Mouse (Mus musculus) intestine, embryonic 15.5 days (tissue): ENCODE measurements around the gene Nsun5. TPM values are rescaled to one million over a fixed set of nuclear protein-coding genes. Genes with fewer than 3 reads are reported as not detected.
"Not testable (repeated sequence)": the region's sequence is repeated elsewhere in the genome, so short reads cannot be mapped to it uniquely, and the experiment has no call there.

Experiments used
- ATAC-seq: fragments of 200-750 bp; cut with Nextera tagmentation; 2 replicates; pipeline ENCODE4 v1.8.0; 2017; ENCODE audit warnings: moderate TSS enrichment, moderate library complexity
- H3K27ac ChIP-seq: fragments of 300-500 bp; sonication (generic); 2 replicates; pipeline ENCODE4 v1.5.1; 2015; ENCODE audit warnings: mild to moderate bottlenecking, inconsistent platforms
- H3K27me3 ChIP-seq: fragments of 300-500 bp; sonication (generic); replicated peaks from 2 replicates; pipeline ENCODE4 v1.6.1; 2015; ENCODE audit warnings: inconsistent platforms
- H3K36me3 ChIP-seq: fragments of 300-500 bp; sonication (generic); 2 replicates; pipeline ENCODE4 v1.6.1; 2015; ENCODE audit warnings: inconsistent platforms
- H3K4me1 ChIP-seq: fragments of 300-500 bp; sonication (generic); replicated peaks from 2 replicates; pipeline ENCODE4 v1.6.1; 2015; ENCODE audit warnings: inconsistent platforms
- H3K4me2 ChIP-seq: fragments of 300-500 bp; sonication (generic); replicated peaks from 2 replicates; pipeline ENCODE4 v1.6.1; 2015; ENCODE audit warnings: mild to moderate bottlenecking, inconsistent platforms
- H3K4me3 ChIP-seq: fragments of 300-500 bp; sonication (generic); replicated peaks from 2 replicates; pipeline ENCODE4 v1.5.1; 2015; ENCODE audit warnings: inconsistent platforms
- H3K9ac ChIP-seq: fragments of 300-500 bp; sonication (generic); 2 replicates; pipeline ENCODE4 v1.6.1; 2015; ENCODE audit warnings: inconsistent platforms
- H3K9me3 ChIP-seq: fragments of 300-500 bp; sonication (generic); 2 replicates; pipeline ENCODE4 v1.6.1; 2016; ENCODE audit warnings: inconsistent platforms
- WGBS: fragments of 180-500 bp; shearing (Covaris S2); methylation state at CpG from one replicate; pipeline ENCODE4 v1.1.7; 2015; 5-methylcytosine and 5-hydroxymethylcytosine counted together
- polyA plus RNA-seq: library from polyadenylated mRNA; unstranded; fragments of >200 nt; fragmentation: Nextera tagmentation; extraction: Ambion mirVana; gene quantifications from 2 replicates; pipeline ENCODE4 v1.2.1, GENCODE M21; 2015

Nsun5 gene
- polyA plus RNA-seq, 1 experiment from 2014 or later = 30.2 TPM

GRCm38 (mm10) chr5:135352995-135353394, 16.8 kb upstream of the Nsun5 start, which contains the start of gene Trim50:
TSS of gene Trim50 (plus strand) at chr5:135353295.
- WGBS = 61% methylated on average over 9 of the region's 9 CpGs
- no peak; the same call in 1 of the 2 replicates for ATAC-seq
- no peaks in the 10 kb centered on the region for H3K4me1 ChIP-seq
- no peak within 1 kb of the TSS for H3K27ac ChIP-seq
- H3K9ac ChIP-seq = no peak within 1 kb of the TSS
- no peak within 1 kb of the TSS for H3K4me2 ChIP-seq
- no peaks in the 10 kb centered on the region for H3K9me3 ChIP-seq
- peaks cover 11% of the 10 kb centered on the region for H3K27me3 ChIP-seq
- H3K36me3 ChIP-seq = no peaks in the 10 kb centered on the region
- no peak within 1 kb of the TSS for H3K4me3 ChIP-seq

GRCm38 (mm10) chr5:135353564-135353963, 16.2 kb upstream of the Nsun5 start:
- Histone ChIP-seq H3K4me3 (no peak overlapping the region), H3K27me3 (peaks cover 11% of the 10 kb centered on the region), H3K4me2 (no peak overlapping the region), H3K27ac (no peak overlapping the region), H3K4me1 (no peaks in the 10 kb centered on the region), H3K9ac (no peak overlapping the region), H3K9me3 (no peaks in the 10 kb centered on the region), H3K36me3 (no peaks in the 10 kb centered on the region)
- 15% methylated on average over 20 of the region's 20 CpGs for WGBS
- no peak for ATAC-seq

GRCm38 (mm10) chr5:135356090-135356489, 13.7 kb upstream of the Nsun5 start:
- H3K4me3 ChIP-seq = no peak overlapping the region
- H3K36me3 ChIP-seq = no peaks in the 10 kb centered on the region
- H3K4me1 ChIP-seq = no peaks in the 10 kb centered on the region
- no peaks in the 10 kb centered on the region for H3K9me3 ChIP-seq
- H3K9ac ChIP-seq = no peak overlapping the region
- peaks cover 11% of the 10 kb centered on the region for H3K27me3 ChIP-seq
- H3K4me2 ChIP-seq = no peak overlapping the region
- 27% methylated on average over 1 of the region's 1 CpGs for WGBS
- ATAC-seq = no peak
- H3K27ac ChIP-seq = no peak overlapping the region

- no peak for ATAC-seq
Observed at GRCm38 (mm10) chr5:135357556-135357955, 12.2 kb upstream of the Nsun5 start.

GRCm38 (mm10) chr5:135359772-135360171, 10.0 kb upstream of the Nsun5 start:
- Histone ChIP-seq H3K27me3 (no peaks in the 10 kb centered on the region), H3K4me3 (no peak overlapping the region), H3K4me1 (no peaks in the 10 kb centered on the region), H3K9ac (no peak overlapping the region), H3K36me3 (no peaks in the 10 kb centered on the region), H3K27ac (no peak overlapping the region), H3K9me3 (no peaks in the 10 kb centered on the region), H3K4me2 (no peak overlapping the region)
- WGBS = 89% methylated on average over 2 of the region's 2 CpGs
- no peak for ATAC-seq

More at GRCm38 (mm10) chr5:135357556-135357955, 12.2 kb upstream of the Nsun5 start:
- 76% methylated on average over 2 of the region's 2 CpGs for whole genome bisulfite sequencing
- Histone ChIP-seq H3K9me3 (no peaks in the 10 kb centered on the region), H3K27ac (no peak overlapping the region), H3K27me3 (peaks cover 11% of the 10 kb centered on the region), H3K4me3 (no peak overlapping the region), H3K36me3 (no peaks in the 10 kb centered on the region), H3K4me1 (no peaks in the 10 kb centered on the region), H3K9ac (no peak overlapping the region), H3K4me2 (no peak overlapping the region)

GRCm38 (mm10) chr5:135362572-135362971, 7.2 kb upstream of the Nsun5 start:
- no peak overlapping the region for H3K4me2 ChIP-seq
- no peaks in the 10 kb centered on the region for H3K4me1 ChIP-seq
- WGBS = 78% methylated on average over 3 of the region's 3 CpGs

GRCm38 (mm10) chr5:135363540-135363939, 6.2 kb upstream of the Nsun5 start:
- H3K36me3 ChIP-seq = no peaks in the 10 kb centered on the region
- 32% methylated on average over 12 of the region's 12 CpGs for WGBS
- no peak overlapping the region for H3K27ac ChIP-seq
- no peak overlapping the region for H3K4me3 ChIP-seq
- H3K9ac ChIP-seq = no peak overlapping the region
- H3K4me1 ChIP-seq = no peaks in the 10 kb centered on the region
- no peaks in the 10 kb centered on the region for H3K9me3 ChIP-seq
- ATAC-seq = no peak
- no peaks in the 10 kb centered on the region for H3K27me3 ChIP-seq
- no peak overlapping the region for H3K4me2 ChIP-seq

More at GRCm38 (mm10) chr5:135362572-135362971, 7.2 kb upstream of the Nsun5 start:
- H3K9me3 ChIP-seq = no peaks in the 10 kb centered on the region
- H3K4me3 ChIP-seq = no peak overlapping the region
- H3K9ac ChIP-seq = no peak overlapping the region
- H3K36me3 ChIP-seq = no peaks in the 10 kb centered on the region
- H3K27ac ChIP-seq = no peak overlapping the region
- ATAC-seq = no peak
- no peaks in the 10 kb centered on the region for H3K27me3 ChIP-seq

GRCm38 (mm10) chr5:135367841-135368240, 1.9 kb upstream of the Nsun5 start:
- peaks cover 7% of the 10 kb centered on the region; the same call in 1 of the 2 replicates for H3K36me3 ChIP-seq
- H3K4me2 ChIP-seq = no peak overlapping the region
- no peak overlapping the region for H3K9ac ChIP-seq
- H3K4me3 ChIP-seq = no peak overlapping the region
- no peak for ATAC-seq
- 56% methylated on average over 6 of the region's 6 CpGs for WGBS
- peaks cover 9% of the 10 kb centered on the region for H3K4me1 ChIP-seq
- H3K9me3 ChIP-seq = no peaks in the 10 kb centered on the region
- no peak overlapping the region for H3K27ac ChIP-seq
- no peaks in the 10 kb centered on the region for H3K27me3 ChIP-seq

- Histone ChIP-seq H3K9me3 (no peaks in the 10 kb centered on the region), H3K9ac (no peak overlapping the region), H3K4me3 (no peak overlapping the region), H3K27me3 (no peaks in the 10 kb centered on the region), H3K4me2 (no peak overlapping the region), H3K4me1 (peaks cover 9% of the 10 kb centered on the region), H3K36me3 (peaks cover 10% of the 10 kb centered on the region), H3K27ac (no peak overlapping the region)
- no peak for ATAC-seq
- 86% methylated on average over 6 of the region's 6 CpGs for WGBS
Observed at GRCm38 (mm10) chr5:135368312-135368711, 1.4 kb upstream of the Nsun5 start.

GRCm38 (mm10) chr5:135369196-135369595, 557 bp upstream of the Nsun5 start:
- H3K9ac ChIP-seq = peak overlapping the region; percentile 87; the same call in 1 of the 2 replicates
- ATAC-seq = 0 out of 2 replicates have a peak, but pooled peaks have one; percentile 15
- WGBS = 53% methylated on average over 9 of the region's 9 CpGs

GRCm38 (mm10) chr5:135371195-135371594, 1.4 kb downstream of the Nsun5 start:
- ATAC-seq = no peak
- Histone ChIP-seq H3K4me3 (no peak overlapping the region), H3K4me2 (no peak overlapping the region; the same call in 1 of the 2 replicates), H3K36me3 (peaks cover 37% of the 10 kb centered on the region), H3K9ac (no peak overlapping the region), H3K4me1 (peaks cover 9% of the 10 kb centered on the region), H3K9me3 (no peaks in the 10 kb centered on the region), H3K27me3 (no peaks in the 10 kb centered on the region), H3K27ac (no peak overlapping the region)
- 96% methylated on average over 13 of the region's 13 CpGs for WGBS

More at GRCm38 (mm10) chr5:135369196-135369595, 557 bp upstream of the Nsun5 start:
- not testable (repeated sequence) for H3K27me3 ChIP-seq, H3K4me1 ChIP-seq, H3K9me3 ChIP-seq
- Histone ChIP-seq H3K36me3 (peaks cover 18% of the 10 kb centered on the region), H3K27ac (peak overlapping the region; percentile 77; the same call in 1 of the 2 replicates), H3K4me2 (peak overlapping the region; percentile 76), H3K4me3 (peak overlapping the region; percentile 97)

GRCm38 (mm10) chr5:135373601-135374000, 3.8 kb downstream of the Nsun5 start:
- Histone ChIP-seq H3K4me1 (peaks cover 9% of the 10 kb centered on the region), H3K4me2 (no peak overlapping the region), H3K27ac (no peak overlapping the region), H3K4me3 (no peak overlapping the region), H3K27me3 (no peaks in the 10 kb centered on the region), H3K36me3 (peaks cover 49% of the 10 kb centered on the region), H3K9me3 (no peaks in the 10 kb centered on the region), H3K9ac (no peak overlapping the region)
- 96% methylated on average over 5 of the region's 5 CpGs for WGBS
- ATAC-seq = no peak

- Histone ChIP-seq H3K4me3 (no peak overlapping the region), H3K27ac (no peak overlapping the region), H3K4me1 (peaks cover 6% of the 10 kb centered on the region), H3K36me3 (peaks cover 65% of the 10 kb centered on the region), H3K4me2 (no peak overlapping the region), H3K27me3 (no peaks in the 10 kb centered on the region), H3K9me3 (no peaks in the 10 kb centered on the region), H3K9ac (no peak overlapping the region)
- 77% methylated on average over 8 of the region's 8 CpGs for WGBS
- no peak for ATAC-seq
Observed at GRCm38 (mm10) chr5:135375167-135375566, 5.4 kb downstream of the Nsun5 start.
